Mouse (Mus musculus) neural tube, embryonic 14.5 days (tissue): ENCODE results near the gene 9130230L23Rik. TPM values are rescaled to one million over a fixed set of nuclear protein-coding genes. Genes with fewer than 3 reads are reported as not detected.

Experiments used
- ATAC-seq: fragments of 200-750 bp; cut with Nextera tagmentation; 2 replicates; pipeline ENCODE4 v1.8.0; 2017; ENCODE audit warnings: low read depth, mild to moderate bottlenecking, moderate TSS enrichment, moderate library complexity
- H3K27ac ChIP-seq: fragments of 300-500 bp; sonication (generic); 2 replicates; pipeline ENCODE4 v1.5.1; 2014; ENCODE audit warnings: low read depth, mild to moderate bottlenecking, control low read depth, low read length, moderate library complexity, mixed read lengths
- H3K27me3 ChIP-seq: fragments of 300-500 bp; sonication (generic); 2 replicates; pipeline ENCODE4 v1.6.1; 2014; ENCODE audit warnings: low read length; ENCODE audit not compliant: control insufficient read depth, insufficient read depth
- H3K36me3 ChIP-seq: fragments of 300-500 bp; sonication (generic); 2 replicates; pipeline ENCODE4 v1.6.1; 2014; ENCODE audit warnings: low read length, mixed read lengths; ENCODE audit not compliant: control insufficient read depth, insufficient read depth
- H3K4me1 ChIP-seq: fragments of 300-500 bp; sonication (generic); 2 replicates; pipeline ENCODE4 v1.6.1; 2014; ENCODE audit warnings: low read length; ENCODE audit not compliant: control insufficient read depth, insufficient read depth
- H3K4me2 ChIP-seq: fragments of 300-500 bp; sonication (generic); 2 replicates; pipeline ENCODE4 v1.6.1; 2014; ENCODE audit warnings: mild to moderate bottlenecking, low read depth, low read length, control low read depth
- H3K4me3 ChIP-seq: fragments of 300-500 bp; sonication (generic); 2 replicates; pipeline ENCODE4 v1.5.1; 2014; ENCODE audit warnings: low read depth, low read length, control low read depth, mixed read lengths
- H3K9ac ChIP-seq: fragments of 300-500 bp; sonication (generic); replicated peaks from 2 replicates; pipeline ENCODE4 v1.6.1; 2014; ENCODE audit warnings: low read depth, mild to moderate bottlenecking, control low read depth, low read length, mixed read lengths
- H3K9me3 ChIP-seq: fragments of 300-500 bp; sonication (generic); 2 replicates; pipeline ENCODE4 v1.6.1; 2016; ENCODE audit warnings: low read length; ENCODE audit not compliant: control insufficient read depth
- WGBS: fragments of 180-500 bp; shearing (Covaris S2); extraction: QIAGEN DNeasy Blood & Tissue Kit; methylation state at CpG from one replicate; pipeline ENCODE4 v1.1.7; 2014; 5-methylcytosine and 5-hydroxymethylcytosine counted together
- microRNA-seq: library from miRNA; unstranded; fragments of <30 nt; microRNA quantifications from one replicate; pipeline ENCODE4, GENCODE M21; 2016
- polyA plus RNA-seq: library from polyadenylated mRNA; unstranded; fragments of >200 nt; fragmentation: Nextera tagmentation; extraction: Ambion mirVana; gene quantifications from 2 replicates; pipeline ENCODE4 v1.2.1, GENCODE M21; 2014

9130230L23Rik gene
- polyA plus RNA-seq, 1 experiment from 2014 or later: not detected

DNA sequence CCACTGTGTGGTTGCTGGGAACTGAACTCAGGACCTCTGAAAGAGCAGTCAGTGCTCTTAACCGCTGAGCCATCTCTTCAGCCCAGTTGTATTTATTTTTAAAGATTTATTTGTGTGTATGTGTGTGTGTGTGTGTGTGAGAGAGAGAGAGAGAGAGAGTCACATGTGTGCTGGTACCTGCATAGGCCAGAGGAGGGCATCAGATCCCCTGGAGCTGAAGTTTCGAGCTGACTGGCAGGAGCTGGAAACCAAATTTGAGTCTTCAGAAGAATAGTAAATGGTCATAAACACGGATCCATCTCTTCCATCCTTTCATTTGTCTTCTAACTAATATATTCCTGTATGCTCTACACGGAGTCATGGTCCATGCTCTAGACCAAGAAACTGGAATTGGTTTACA, 70.8 kb downstream of the 9130230L23Rik start:
- no peak overlapping the region for H3K27ac ChIP-seq
- H3K4me3 ChIP-seq: no peak overlapping the region
- no peaks in the 10 kb centered on the region for H3K36me3 ChIP-seq
- H3K9ac ChIP-seq: no peak overlapping the region
- no peak overlapping the region for H3K4me2 ChIP-seq
- H3K27me3 ChIP-seq: no peaks in the 10 kb centered on the region
- ATAC-seq: no peak
- 91% methylated on average over 4 of the region's 4 CpGs for WGBS
- no peaks in the 10 kb centered on the region for H3K9me3 ChIP-seq
- H3K4me1 ChIP-seq: no peaks in the 10 kb centered on the region

DNA sequence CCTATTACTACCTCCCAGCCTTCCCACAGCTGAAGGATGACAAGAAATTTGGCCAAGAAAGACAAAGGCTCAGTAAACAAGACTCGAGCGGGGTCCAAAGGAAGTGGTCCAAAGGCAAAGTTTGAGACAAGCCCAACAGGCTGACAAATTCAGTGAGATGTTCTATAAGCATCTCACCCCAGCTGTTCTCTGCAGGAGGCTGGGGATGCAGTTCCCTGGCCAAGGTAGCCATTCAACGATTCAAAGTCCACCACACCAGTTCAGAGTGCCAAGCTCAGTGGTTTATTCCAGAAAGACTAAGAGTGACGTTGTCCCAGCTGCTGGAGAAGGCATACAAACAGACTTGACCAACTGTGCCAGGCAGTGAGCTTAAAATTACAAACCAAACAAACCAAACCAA, 73.9 kb downstream of the 9130230L23Rik start:
- Histone ChIP-seq H3K4me3 (no peak overlapping the region), H3K36me3 (no peaks in the 10 kb centered on the region), H3K27me3 (no peaks in the 10 kb centered on the region), H3K27ac (no peak overlapping the region), H3K9ac (no peak overlapping the region), H3K4me2 (no peak overlapping the region), H3K9me3 (no peaks in the 10 kb centered on the region), H3K4me1 (no peaks in the 10 kb centered on the region)
- WGBS: 80% methylated on average over 4 of the region's 4 CpGs
- ATAC-seq: no peak

Small RNA genes within 50 kb of the gene (microRNA-seq; reads per million reads assigned to microRNA genes)
- gene Gm25952: not detected

Other genes with a start within 250 kb of the 9130230L23Rik start
- gene N4bp2, start 240.8 kb downstream of the 9130230L23Rik start, polyA plus RNA-seq: 23.7 and 29.0 TPM in 2 replicates
- 0.39 and 0.52 TPM in 2 replicates for gene Rhoh, start 143.1 kb downstream of the 9130230L23Rik start, polyA plus RNA-seq
- not detected in 2 replicates for gene Chrna9, start 69.4 kb downstream of the 9130230L23Rik start, polyA plus RNA-seq
- 0.37 and 1.1 TPM in 2 replicates for gene Rbm47, start 168.8 kb upstream of the 9130230L23Rik start, polyA plus RNA-seq